Mouse (Mus musculus) thymus, adult 2 months (tissue): Measurements from ENCODE around the gene Lyrm2.

Source experiments
- CTCF ChIP-seq: fragments of 200-500 bp; IDR thresholded peaks from 2 replicates; pipeline ENCODE4 v1.5.1; 2012; ENCODE audit warnings: mild to moderate bottlenecking, control low read depth, low read length, moderate library complexity, borderline replicate concordance; ENCODE audit not compliant: control insufficient read depth, poor library complexity, insufficient read depth; ENCODE audit errors: extremely low read depth
- POLR2A ChIP-seq: fragments of 200-500 bp; IDR thresholded peaks from 2 replicates; pipeline ENCODE4 v1.6.1; 2012; ENCODE audit warnings: mild to moderate bottlenecking, low read length, control low read depth, moderate library complexity; ENCODE audit not compliant: control insufficient read depth, poor library complexity, insufficient read depth; ENCODE audit errors: extremely low read depth

- TF ChIP-seq POLR2A (no peak), CTCF (no peak)
Measured at GRCm38 (mm10) chr4:32789020-32789419, 11.0 kb upstream of the Lyrm2 start.
